Mouse (Mus musculus) ZHBTc4 (cell line): ENCODE measurements around the gene Gm12216.

Source experiments
- DNase-seq: peaks from one replicate; pipeline ENCODE4 v3.0.0-alpha.2; 2011; ENCODE audit warnings: low read depth, low spot score

Gm12216 gene

GRCm38 (mm10) chr11:53821945-53822338, 37.1 kb downstream of the Gm12216 start:
- no peak for DNase-seq

GRCm38 (mm10) chr11:53821230-53821944, 37.7 kb downstream of the Gm12216 start:
- no peak for DNase-seq

- no peak for DNase-seq
Measured at GRCm38 (mm10) chr11:53820516-53821170, 38.4 kb downstream of the Gm12216 start.

- no peak for DNase-seq
Measured at GRCm38 (mm10) chr11:53819511-53819910, 39.5 kb downstream of the Gm12216 start.

GRCm38 (mm10) chr11:53818794-53819193, 40.3 kb downstream of the Gm12216 start:
- no peak for DNase-seq

GRCm38 (mm10) chr11:53816841-53817375, 42.1 kb downstream of the Gm12216 start:
- no peak for DNase-seq

GRCm38 (mm10) chr11:53814810-53815209, 44.2 kb downstream of the Gm12216 start:
- no peak for DNase-seq

GRCm38 (mm10) chr11:53813001-53813868, 45.8 kb downstream of the Gm12216 start:
- no peak for DNase-seq

GRCm38 (mm10) chr11:53811312-53811711, 47.7 kb downstream of the Gm12216 start:
- no peak for DNase-seq

- DNase-seq: no peak
Measured at GRCm38 (mm10) chr11:53810749-53811148, 48.3 kb downstream of the Gm12216 start.

GRCm38 (mm10) chr11:53810156-53810555, 48.9 kb downstream of the Gm12216 start:
- DNase-seq: peak; percentile 28

GRCm38 (mm10) chr11:53809354-53809753, 49.7 kb downstream of the Gm12216 start:
- DNase-seq: no peak

GRCm38 (mm10) chr11:53805786-53806185, 53.3 kb downstream of the Gm12216 start:
- DNase-seq: no peak

- DNase-seq: peak; percentile 63
Measured at GRCm38 (mm10) chr11:53804569-53805344, 54.3 kb downstream of the Gm12216 start.

- DNase-seq: no peak
Measured at GRCm38 (mm10) chr11:53803494-53803893, 55.6 kb downstream of the Gm12216 start.

- peak; percentile 73 for DNase-seq
Measured at GRCm38 (mm10) chr11:53803093-53803492, 56.0 kb downstream of the Gm12216 start.

- DNase-seq: no peak
Measured at GRCm38 (mm10) chr11:53800975-53801374, 58.1 kb downstream of the Gm12216 start.

- peak; percentile 92 for DNase-seq
Measured at GRCm38 (mm10) chr11:53800036-53800435, 59.0 kb downstream of the Gm12216 start.

GRCm38 (mm10) chr11:53798041-53798711, 60.9 kb downstream of the Gm12216 start:
- DNase-seq: no peak

GRCm38 (mm10) chr11:53797386-53797920, 61.6 kb downstream of the Gm12216 start:
- DNase-seq: no peak
